Mouse (Mus musculus) urinary bladder, adult 2 months (tissue): ENCODE data around the gene Klk1b26. TPM values are rescaled to one million over a fixed set of nuclear protein-coding genes. Genes with fewer than 3 reads are reported as not detected.
"Not testable (repeated sequence)": the region's sequence is repeated elsewhere in the genome, so short reads cannot be mapped to it uniquely, and the experiment has no call there.

Experiments used
- DNase-seq: peaks from one replicate; pipeline ENCODE4 v3.0.0; 2022; ENCODE audit warnings: low spot score
- polyA plus RNA-seq: library from polyadenylated mRNA; depleted of rRNA; stranded (reverse); fragments of >200 nt; gene quantifications from 2 replicates; pipeline ENCODE4 v1.2.3, GENCODE M21; 2012; rRNA removed

The Klk1b26 gene
- polyA plus RNA-seq, result not detected in 2 replicates

- DNase-seq, result not testable (repeated sequence)
Measured at GRCm38 (mm10) chr7:44011868-44012267, at the start of gene Klk1b26. Gene Klk1b26 (plus strand): TSS chr7:44012168.

GRCm38 (mm10) chr7:43966451-43966850, 45.5 kb upstream of the Klk1b26 start, which contains the start of gene Klk1b1:
Gene Klk1b1 (plus strand): TSS chr7:43966751.
- no peak for DNase-seq

GRCm38 (mm10) chr7:43967058-43967457, 44.9 kb upstream of the Klk1b26 start:
- no peak for DNase-seq

GRCm38 (mm10) chr7:43967612-43968011, 44.4 kb upstream of the Klk1b26 start:
- DNase-seq, result no peak

GRCm38 (mm10) chr7:43975761-43976160, 36.2 kb upstream of the Klk1b26 start, which contains the start of gene Klk1b9:
Gene Klk1b9 (plus strand): TSS chr7:43976061.
- DNase-seq, result not testable (repeated sequence)

GRCm38 (mm10) chr7:43985657-43986056, 26.3 kb upstream of the Klk1b26 start:
- no peak for DNase-seq

GRCm38 (mm10) chr7:43994821-43995220, 17.1 kb upstream of the Klk1b26 start:
- DNase-seq, result not testable (repeated sequence)

GRCm38 (mm10) chr7:43995577-43995976, 16.4 kb upstream of the Klk1b26 start, which contains the start of gene Klk1b11:
Gene Klk1b11 (plus strand): TSS chr7:43995877.
- not testable (repeated sequence) for DNase-seq

- DNase-seq, result no peak
Measured at GRCm38 (mm10) chr7:44004847-44005246, 7.1 kb upstream of the Klk1b26 start.

GRCm38 (mm10) chr7:44014666-44015065, 2.7 kb downstream of the Klk1b26 start:
- not testable (repeated sequence) for DNase-seq

- no peak for DNase-seq
Measured at GRCm38 (mm10) chr7:44015071-44015470, 3.1 kb downstream of the Klk1b26 start.

GRCm38 (mm10) chr7:44051990-44052389, 40.0 kb downstream of the Klk1b26 start, which contains the start of gene Klk1b27:
Gene Klk1b27 (plus strand): TSS chr7:44052290.
- not testable (repeated sequence) for DNase-seq

Other genes with a start within 250 kb of the Klk1b26 start
- gene Klk12, start 243.3 kb upstream of the Klk1b26 start, polyA plus RNA-seq, result not detected in 2 replicates
- gene Klk11, start 237.6 kb upstream of the Klk1b26 start, polyA plus RNA-seq, result 0.23 TPM in 1 of 2 replicates, not detected in the other
- gene Klk10, start 231.1 kb upstream of the Klk1b26 start, polyA plus RNA-seq, result 0.49 and 0.59 TPM in 2 replicates
- gene Klk9, start 220.3 kb upstream of the Klk1b26 start, polyA plus RNA-seq, result 0.04 TPM in 1 of 2 replicates, not detected in the other
- gene Klk8, start 214.6 kb upstream of the Klk1b26 start, polyA plus RNA-seq, result 8.1 and 8.9 TPM in 2 replicates
- not detected in 2 replicates for gene Klk7, start 200.9 kb upstream of the Klk1b26 start, polyA plus RNA-seq
- gene Klk6, start 187.7 kb upstream of the Klk1b26 start, polyA plus RNA-seq, result 0.30 TPM in 1 of 2 replicates, not detected in the other
- gene Klk5, start 170.2 kb upstream of the Klk1b26 start, polyA plus RNA-seq, result not detected in 2 replicates
- not detected in 2 replicates for gene Klk4, start 131.0 kb upstream of the Klk1b26 start, polyA plus RNA-seq
- gene Klk15, start 78.4 kb upstream of the Klk1b26 start, polyA plus RNA-seq, result not detected in 2 replicates
- not detected in 2 replicates for gene Klk1b8, start 61.5 kb upstream of the Klk1b26 start, polyA plus RNA-seq
- not detected in 2 replicates for gene Klk1b1, start 45.4 kb upstream of the Klk1b26 start, polyA plus RNA-seq
- gene Klk1b9, start 36.1 kb upstream of the Klk1b26 start, polyA plus RNA-seq, result not detected in 2 replicates
- gene Klk1b11, start 16.3 kb upstream of the Klk1b26 start, polyA plus RNA-seq, result not detected in 2 replicates
- gene Klk1b27, start 40.1 kb downstream of the Klk1b26 start, polyA plus RNA-seq, result not detected in 2 replicates
- gene Klk1b21, start 90.2 kb downstream of the Klk1b26 start, polyA plus RNA-seq, result not detected in 2 replicates
- not detected in 2 replicates for gene Klk1b22, start 100.5 kb downstream of the Klk1b26 start, polyA plus RNA-seq
- gene Klk1b16, start 124.6 kb downstream of the Klk1b26 start, polyA plus RNA-seq, result not detected in 2 replicates
- not detected in 2 replicates for gene Klk1b24, start 176.1 kb downstream of the Klk1b26 start, polyA plus RNA-seq
- gene Klk1b3, start 186.0 kb downstream of the Klk1b26 start, polyA plus RNA-seq, result not detected in 2 replicates
- not detected in 2 replicates for gene Klk1b4, start 195.3 kb downstream of the Klk1b26 start, polyA plus RNA-seq
- not detected in 2 replicates for gene Klk1b5, start 203.8 kb downstream of the Klk1b26 start, polyA plus RNA-seq
- 0.17 and 0.40 TPM in 2 replicates for gene Klk1, start 213.2 kb downstream of the Klk1b26 start, polyA plus RNA-seq
- gene Gm36864, start 224.0 kb downstream of the Klk1b26 start, polyA plus RNA-seq, result not detected in 2 replicates
- gene 1700028J19Rik, start 234.5 kb downstream of the Klk1b26 start, polyA plus RNA-seq, result 0.71 and 1.1 TPM in 2 replicates
- 100 and 125 TPM in 2 replicates for gene 2410002F23Rik, start 234.6 kb downstream of the Klk1b26 start, polyA plus RNA-seq
- not detected in 2 replicates for gene Acp4, start 245.2 kb downstream of the Klk1b26 start, polyA plus RNA-seq
- 0.65 TPM in 1 of 2 replicates, not detected in the other for gene Gm15517, start 249.3 kb downstream of the Klk1b26 start, polyA plus RNA-seq